Mouse (Mus musculus) thymus, postnatal 0 days (tissue): ENCODE data around the gene Slfn2. TPM values are rescaled to one million over a fixed set of nuclear protein-coding genes. Genes with fewer than 3 reads are reported as not detected.

ENCODE experiments used
- DNase-seq: peaks from one replicate; pipeline ENCODE4 v3.0.0-alpha.2; 2015; ENCODE audit warnings: low spot score
- microRNA-seq: library from miRNA; unstranded; fragments of <30 nt; microRNA quantifications from one replicate; pipeline ENCODE4, GENCODE M21; 2016; ENCODE audit warnings: borderline number of aligned reads
- polyA plus RNA-seq: library from polyadenylated mRNA; unstranded; fragments of >200 nt; fragmentation: Nextera tagmentation; extraction: Ambion mirVana; gene quantifications from 2 replicates; pipeline ENCODE4 v1.2.1, GENCODE M21; 2015

Gene Slfn2
- polyA plus RNA-seq, 1 experiment from 2014 or later, result 142 TPM

DNA sequence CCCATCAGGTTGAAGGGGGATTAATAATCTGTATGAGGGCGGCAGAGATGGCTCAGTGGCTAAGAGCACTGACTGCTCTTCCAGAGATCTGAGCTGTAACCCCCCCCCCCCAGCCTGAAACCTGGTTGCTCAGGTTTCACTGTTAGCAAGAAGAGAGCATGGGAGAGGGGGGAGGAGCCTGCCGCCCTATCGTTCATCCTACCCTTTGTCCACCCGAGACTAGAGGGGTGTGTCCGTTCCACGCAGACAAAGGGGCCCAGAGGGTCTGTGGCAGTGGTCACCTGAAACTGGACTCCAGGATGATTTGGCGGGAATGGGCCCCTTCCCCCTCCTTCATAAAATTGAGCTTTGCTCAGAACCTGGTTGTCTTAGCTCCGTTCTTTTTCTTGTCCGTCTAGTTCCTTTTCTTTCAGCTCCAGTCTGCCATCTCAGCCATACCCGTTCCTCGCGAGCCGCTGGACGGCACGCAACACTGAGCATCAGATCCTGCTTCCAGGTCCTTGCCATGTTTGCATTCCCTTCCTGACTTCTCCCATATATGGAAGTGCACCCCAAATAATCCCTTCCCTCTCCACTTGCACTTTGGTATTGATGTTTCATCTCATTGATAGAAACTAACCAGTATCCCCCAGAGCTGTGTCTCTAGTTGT is 5.5 kb downstream of the Slfn2 start:
- DNase-seq, result no peak

DNA sequence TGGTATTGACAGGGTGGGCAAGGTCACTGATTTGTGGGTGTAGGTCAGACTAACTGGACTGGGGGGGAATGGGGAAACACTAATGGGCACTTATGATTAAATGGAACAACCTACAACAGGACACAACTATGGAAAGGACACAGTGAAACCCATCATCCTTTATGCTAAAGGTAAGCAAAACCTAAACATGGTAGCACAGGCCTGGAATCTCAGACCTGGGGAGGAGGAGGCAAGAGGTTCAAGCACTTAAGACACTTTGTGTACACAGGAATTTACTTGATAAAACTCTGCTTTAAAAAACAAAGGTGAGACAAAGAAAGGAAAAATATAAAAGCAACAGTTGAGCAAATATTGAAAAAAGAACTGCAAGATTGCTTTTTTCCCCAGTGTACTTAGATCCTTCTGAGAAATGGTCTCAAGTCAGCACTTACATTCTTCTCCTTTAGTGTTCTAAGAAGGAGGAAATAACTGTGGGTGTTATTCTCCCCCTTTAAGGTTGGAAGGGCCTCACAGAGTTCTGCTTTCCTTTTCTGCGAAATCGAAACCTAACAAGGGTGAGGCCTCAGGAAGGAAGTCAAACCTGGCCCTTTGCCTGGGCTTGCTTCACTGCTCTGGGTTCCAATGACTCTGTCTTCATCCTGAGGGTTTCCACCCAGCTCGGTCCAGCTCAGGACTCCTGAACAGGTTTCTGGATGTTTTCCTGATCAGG is 13.0 kb downstream of the Slfn2 start:
- DNase-seq, result peak; percentile 90

DNA sequence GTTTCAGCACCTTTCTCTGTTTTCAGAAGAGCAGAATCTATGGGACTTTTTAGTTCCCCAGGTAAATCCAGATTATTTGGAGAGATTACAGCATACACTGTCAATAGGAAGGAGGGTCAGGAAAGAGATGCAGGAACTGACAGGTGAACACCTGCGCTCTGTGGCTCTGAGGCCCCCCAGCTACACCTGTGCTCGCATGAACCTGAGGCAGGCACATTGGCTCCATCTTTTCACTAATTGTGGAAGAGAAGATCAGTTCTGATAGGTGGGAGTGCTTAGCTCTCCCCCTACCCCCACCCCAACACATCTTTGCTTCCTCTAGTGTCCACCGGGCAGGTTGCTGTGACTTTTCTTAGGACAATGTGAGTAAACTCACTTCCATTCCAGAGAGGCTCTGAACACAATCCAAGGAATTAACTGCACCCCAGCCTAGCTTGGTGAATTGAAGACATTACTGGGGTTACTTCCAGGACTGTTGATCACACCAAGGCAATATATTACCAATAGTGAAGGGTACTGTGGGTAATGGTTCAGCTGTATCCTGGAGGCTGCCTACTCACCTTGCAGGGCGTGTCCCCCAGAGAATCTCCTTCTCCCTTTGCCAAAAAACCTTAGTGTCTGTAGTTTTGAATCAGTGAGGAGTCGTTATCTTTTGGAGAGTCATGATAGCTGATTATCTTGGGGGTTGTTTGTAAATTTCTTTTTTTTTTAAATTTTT is 13.7 kb downstream of the Slfn2 start:
- DNase-seq, result no peak

DNA sequence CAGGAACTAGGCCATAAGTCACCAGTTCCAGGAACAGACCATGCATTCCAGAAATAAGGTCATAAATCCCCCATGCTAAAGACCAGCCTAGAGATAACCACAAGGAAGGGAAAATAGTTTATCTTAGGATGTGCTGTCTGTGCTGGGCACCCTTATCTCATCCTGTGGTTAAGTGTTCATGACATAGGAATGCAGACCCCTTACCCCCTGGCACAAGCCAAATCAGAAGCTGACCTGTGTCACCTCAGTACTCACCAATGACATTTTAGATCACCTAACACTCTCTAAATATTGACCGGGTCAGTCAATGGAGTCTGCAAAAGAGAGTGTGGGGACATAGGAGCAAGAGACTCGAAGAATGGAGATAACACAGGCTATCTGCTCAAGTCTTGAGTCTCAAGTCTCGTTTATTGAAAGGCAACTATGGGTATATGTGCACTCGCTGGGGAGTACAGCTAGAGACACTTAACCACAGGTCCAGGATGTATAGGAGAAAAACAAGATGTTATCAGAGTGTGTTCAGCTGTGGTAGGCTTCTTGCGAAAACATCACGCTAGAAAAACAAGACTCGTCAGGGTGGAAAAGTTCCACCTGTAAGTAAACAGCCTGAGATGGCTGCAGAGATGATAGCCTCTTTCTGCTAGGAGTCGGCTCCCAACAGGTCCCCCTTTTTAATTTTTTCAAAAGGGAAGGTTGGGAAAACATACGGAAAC is 14.7 kb downstream of the Slfn2 start:
- DNase-seq, result peak; percentile 89

DNA sequence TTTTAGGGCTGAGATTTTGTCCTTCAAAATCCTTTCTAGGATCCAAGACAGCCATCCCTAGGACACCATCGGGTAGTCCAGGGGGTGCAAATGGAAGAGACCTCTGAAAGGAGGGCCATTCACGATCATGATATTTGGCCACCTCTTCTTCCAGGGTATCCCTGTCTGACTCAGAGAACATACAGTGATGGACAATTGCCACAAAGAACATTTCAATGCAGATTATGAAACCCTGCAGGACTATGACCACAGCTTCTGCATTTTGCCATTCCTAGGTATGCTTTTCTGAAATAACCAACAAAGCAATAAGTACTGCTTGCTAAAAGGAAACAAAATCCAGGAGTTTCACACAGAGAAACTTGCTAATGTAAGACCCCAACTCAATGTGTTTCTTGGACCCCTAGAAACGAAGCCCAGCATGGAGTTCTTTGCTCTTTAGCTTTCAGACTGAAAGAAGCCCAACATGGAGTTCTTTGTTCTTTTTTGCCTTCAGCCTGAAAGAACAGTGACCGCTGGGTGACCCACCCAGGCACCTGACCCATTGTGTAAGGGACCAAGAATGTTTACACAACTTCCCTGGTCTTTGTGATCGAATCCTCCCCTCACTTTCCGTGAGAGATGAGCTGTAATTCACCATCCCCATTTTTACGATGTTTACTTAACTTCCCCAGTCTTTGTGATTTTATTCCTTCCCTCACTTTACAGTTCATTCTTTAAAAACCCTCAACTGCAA is 18.0 kb downstream of the Slfn2 start:
- no peak for DNase-seq

DNA sequence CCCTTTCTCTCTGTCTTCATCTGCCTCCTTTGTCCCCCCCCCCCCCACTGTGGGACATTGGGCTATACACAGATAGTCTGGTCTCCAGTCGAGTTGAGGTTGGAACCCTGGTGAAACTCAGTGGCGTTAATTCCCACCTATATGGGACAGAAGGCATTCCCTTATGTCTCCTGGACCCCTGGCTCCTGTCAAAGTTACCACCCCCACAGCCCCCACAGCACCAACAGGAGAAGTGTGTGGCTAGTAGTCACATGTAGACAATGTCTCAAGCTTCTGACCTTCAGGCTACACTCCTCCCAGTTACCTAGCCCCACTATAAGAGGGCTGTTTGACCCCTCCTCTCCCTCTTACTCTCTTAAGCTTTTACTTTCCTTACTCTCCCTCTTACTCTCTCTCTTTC is 19.2 kb downstream of the Slfn2 start:
- no peak for DNase-seq

DNA sequence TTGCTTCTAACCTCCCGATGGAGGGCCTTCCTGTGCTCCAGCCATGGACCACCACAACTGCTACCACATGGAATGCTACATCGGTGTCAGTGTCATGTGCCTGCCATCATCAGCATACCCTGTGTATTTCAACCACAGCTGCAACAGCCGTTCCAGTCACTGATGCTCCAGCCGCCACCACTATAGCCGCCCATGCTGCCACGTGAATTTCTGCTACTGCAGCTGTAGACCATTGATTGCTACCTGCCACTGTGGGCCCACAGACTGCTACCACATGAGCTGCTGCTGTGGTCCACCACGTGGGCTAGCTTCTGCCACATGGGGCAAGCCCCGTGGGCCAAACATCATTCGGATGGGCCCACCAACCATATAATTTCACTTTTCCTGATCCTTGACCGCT is 19.8 kb downstream of the Slfn2 start:
- no peak for DNase-seq

DNA sequence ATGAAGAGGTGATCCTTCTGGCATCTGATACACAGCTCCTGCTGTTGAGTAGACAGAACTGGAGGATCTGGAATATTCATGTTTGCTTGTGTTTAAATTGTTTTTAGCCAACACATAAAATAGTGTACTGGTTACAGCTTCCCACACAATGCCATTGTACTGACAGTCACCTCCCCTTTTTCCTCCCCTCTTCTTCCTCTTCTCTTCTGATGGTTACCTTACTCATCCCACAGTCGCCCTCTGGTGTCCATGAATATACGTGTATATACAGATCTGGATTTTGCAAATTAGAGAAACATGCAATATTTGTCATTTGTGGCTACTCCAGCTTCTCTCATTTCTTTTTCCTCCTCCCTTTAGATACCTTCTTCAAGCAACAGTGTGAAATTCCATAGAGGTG is 50.2 kb downstream of the Slfn2 start:
- peak; percentile 80 for DNase-seq

DNA sequence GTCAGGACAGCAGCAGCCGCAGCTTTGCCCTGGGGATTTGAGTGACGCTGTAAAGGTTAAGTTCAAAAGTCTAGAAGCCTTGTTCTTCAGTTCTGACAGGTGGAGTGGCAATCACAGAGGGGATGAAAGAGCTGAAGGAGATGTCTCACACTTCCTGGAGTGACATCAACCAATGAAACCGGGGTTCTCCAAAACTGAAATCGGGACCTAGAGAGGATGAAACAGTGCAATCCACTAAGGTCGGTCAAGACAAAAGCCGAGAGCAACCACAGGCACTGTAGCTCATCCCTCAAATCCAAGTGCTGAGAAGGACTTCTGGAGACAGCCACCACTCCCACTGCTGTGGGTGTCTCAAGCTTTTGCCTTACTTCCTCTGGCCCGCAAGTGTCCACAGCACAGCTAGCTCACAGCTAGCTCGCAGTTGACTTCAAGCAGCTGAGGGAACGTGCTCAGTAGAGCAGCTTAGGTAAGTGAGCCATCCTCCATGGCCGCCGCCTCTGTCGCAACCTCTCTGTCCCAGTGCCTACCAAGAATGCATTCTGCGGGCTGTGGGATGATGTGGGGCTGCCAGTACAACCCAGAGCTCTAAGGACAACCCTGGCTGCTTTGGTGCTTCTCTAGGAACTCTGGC is 51.8 kb downstream of the Slfn2 start, which contains the start of gene Slfn1:
Gene Slfn1, plus strand, starts transcription at position 253 of the 631 bp plus-strand sequence.
- DNase-seq, result peak; percentile 31

DNA sequence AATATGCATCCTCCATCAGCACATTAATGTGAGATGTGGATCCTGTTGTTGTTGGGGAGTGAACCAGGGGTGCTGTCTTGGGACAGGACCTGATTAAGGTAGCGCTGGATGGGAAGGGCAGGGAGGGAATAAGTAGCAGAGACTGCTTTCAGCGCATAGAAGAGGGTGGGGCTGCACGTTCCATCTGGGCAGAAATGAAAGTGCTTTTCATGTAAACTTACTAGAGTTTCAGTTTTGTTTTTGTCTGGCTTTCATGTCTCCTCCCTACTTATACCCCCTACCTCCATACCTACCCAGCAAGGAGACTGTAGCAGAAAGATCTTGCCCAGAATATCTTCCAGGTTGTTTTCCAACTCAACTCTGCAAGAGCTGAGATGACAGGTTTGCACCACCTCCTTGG is 53.1 kb downstream of the Slfn2 start:
- DNase-seq, result no peak

Small RNAs within 50 kb of the gene (microRNA-seq; reads per million reads assigned to microRNA genes)
- gene Gm27598, result not detected

Other genes starting within 250 kb of the Slfn2 start
- 15.8 TPM in 2 replicates for gene Rffl, start 193.9 kb upstream of the Slfn2 start, polyA plus RNA-seq
- 19.2 and 22.4 TPM in 2 replicates for gene Rad51d, start 174.5 kb upstream of the Slfn2 start, polyA plus RNA-seq
- gene Fndc8, start 173.0 kb upstream of the Slfn2 start, polyA plus RNA-seq, result 0.26 and 0.39 TPM in 2 replicates
- 36.1 and 37.6 TPM in 2 replicates for gene Nle1, start 156.7 kb upstream of the Slfn2 start, polyA plus RNA-seq
- gene Unc45b, start 154.6 kb upstream of the Slfn2 start, polyA plus RNA-seq, result 1.0 and 1.7 TPM in 2 replicates
- 8.9 and 10.6 TPM in 2 replicates for gene Slfn5, start 113.8 kb upstream of the Slfn2 start, polyA plus RNA-seq
- 5.8 and 7.7 TPM in 2 replicates for gene Slfn9, start 73.3 kb upstream of the Slfn2 start, polyA plus RNA-seq
- 5.9 and 7.1 TPM in 2 replicates for gene Slfn8, start 44.3 kb upstream of the Slfn2 start, polyA plus RNA-seq
- 3.0 and 4.1 TPM in 2 replicates for gene Slfn1, start 51.7 kb downstream of the Slfn2 start, polyA plus RNA-seq
- 0.09 and 0.51 TPM in 2 replicates for gene Slfn4, start 110.1 kb downstream of the Slfn2 start, polyA plus RNA-seq
- 6.1 and 7.3 TPM in 2 replicates for gene Slfn3, start 126.2 kb downstream of the Slfn2 start, polyA plus RNA-seq
- 0.03 TPM in 1 of 2 replicates, not detected in the other for gene Slfn14, start 221.6 kb downstream of the Slfn2 start, polyA plus RNA-seq
- 31.6 and 34.9 TPM in 2 replicates for gene Ap2b1, start 233.9 kb downstream of the Slfn2 start, polyA plus RNA-seq
- 13.0 and 13.5 TPM in 2 replicates for gene Pex12, start 237.5 kb downstream of the Slfn2 start, polyA plus RNA-seq